Mouse (Mus musculus) left cerebral cortex, postnatal 14 days (tissue): ENCODE data around the gene Bcar3. TPM values are rescaled to one million over a fixed set of nuclear protein-coding genes. Genes with fewer than 3 reads are reported as not detected.
A peak's percentile ranks its signal among the peaks of the same experiment; 100 is the strongest.

Experiments used
- DNase-seq, 2 experiments: peaks; one replicate each; pipeline ENCODE4 v3.0.0; 2021 to 2022; ENCODE audit warnings: low spot score in 2 of 2, mixed read lengths in 1 of 2
- intact Hi-C: fragments of 180-260 bp; cut with DNase I; formaldehyde crosslinking; loops from one replicate; pipeline ENCODE4 v1.15.1; 2025
- total RNA-seq, 2 experiments: library from RNA; stranded (reverse); gene quantifications; 2 replicates each; pipeline ENCODE4 v1.2.3; 2021

The Bcar3 gene
- total RNA-seq, 2 experiments from 2014 or later = 15.1 to 16.2 TPM

DNA sequence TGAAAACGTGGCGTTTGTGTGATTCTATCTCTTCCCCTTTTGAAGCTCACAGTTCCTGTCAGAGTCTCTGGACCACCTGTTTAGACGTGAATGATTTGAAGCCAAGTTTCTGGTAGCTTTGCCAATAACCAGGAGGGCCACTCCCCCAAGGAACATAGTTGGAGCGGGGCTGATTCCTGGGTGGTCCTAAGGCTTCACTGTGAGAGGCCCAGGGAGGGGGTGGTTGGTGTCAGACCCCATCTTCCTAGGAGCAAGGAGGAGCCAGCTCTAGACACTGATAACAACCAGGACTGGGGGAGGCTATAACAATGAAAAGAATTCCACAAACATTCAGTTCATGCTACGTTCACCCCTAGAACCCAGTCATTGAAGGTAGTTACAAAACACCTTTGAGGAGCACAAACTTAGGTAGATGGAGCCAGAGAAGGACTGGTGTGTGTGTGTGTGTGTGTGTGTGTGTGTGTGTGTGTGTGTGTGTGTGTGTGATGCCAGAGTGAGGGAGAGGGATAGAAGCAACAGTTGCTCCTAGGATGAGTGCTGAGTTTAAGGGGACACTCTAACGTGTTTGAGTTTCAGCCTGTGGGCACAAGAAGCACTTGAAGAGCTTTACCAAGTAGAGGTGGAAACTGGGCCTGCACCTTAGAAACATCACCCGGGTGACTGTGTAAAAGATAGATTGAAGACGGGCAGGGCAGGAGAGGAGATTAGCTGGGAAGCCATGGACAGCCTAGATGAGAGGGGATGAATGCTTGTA lies 111.4 kb downstream of the Bcar3 start:
- intact Hi-C loops = no loop called here
- no peak for DNase-seq

DNA sequence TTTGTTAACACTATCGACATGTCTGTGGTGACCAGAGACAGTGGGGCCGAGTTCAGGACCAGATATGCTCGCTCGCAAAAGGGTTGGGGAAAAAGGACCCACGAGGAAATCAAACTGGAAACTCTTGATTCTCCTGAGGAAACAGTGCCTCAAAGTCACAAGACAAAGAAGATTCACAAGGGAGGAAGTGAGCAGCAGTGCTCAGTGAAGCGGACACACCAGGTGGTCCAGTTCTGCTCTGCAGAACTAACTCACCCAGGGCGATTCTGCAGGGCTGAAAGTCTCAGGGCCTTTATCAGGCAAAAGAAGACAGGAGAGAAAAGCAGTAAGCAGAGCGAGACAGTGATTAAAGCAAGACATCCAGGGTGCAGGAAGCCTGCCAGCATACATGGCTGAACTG lies 112.5 kb downstream of the Bcar3 start:
- intact Hi-C loops = no loop called here
- no peak for DNase-seq

DNA sequence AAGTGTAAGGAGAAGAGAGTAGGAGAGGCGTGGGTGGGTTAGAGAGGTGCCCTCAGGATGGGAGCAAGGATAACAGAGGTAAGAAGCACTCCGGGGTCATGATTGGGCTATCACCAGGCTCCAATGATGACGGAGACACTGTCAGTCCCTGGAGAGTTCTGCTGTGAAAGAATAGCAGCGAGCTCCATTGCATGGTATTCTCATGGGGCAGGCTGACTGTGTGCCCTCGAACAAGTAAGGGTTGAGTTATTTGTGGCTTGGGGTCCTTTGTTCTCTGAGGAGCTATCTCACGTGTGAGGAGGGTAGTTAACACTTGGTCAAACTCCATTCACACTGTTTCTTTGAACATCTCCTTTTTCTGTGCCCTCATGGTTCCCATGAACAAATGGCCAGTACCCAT lies 113.8 kb downstream of the Bcar3 start:
- DNase-seq = no peak
- intact Hi-C loops = no loop called here

DNA sequence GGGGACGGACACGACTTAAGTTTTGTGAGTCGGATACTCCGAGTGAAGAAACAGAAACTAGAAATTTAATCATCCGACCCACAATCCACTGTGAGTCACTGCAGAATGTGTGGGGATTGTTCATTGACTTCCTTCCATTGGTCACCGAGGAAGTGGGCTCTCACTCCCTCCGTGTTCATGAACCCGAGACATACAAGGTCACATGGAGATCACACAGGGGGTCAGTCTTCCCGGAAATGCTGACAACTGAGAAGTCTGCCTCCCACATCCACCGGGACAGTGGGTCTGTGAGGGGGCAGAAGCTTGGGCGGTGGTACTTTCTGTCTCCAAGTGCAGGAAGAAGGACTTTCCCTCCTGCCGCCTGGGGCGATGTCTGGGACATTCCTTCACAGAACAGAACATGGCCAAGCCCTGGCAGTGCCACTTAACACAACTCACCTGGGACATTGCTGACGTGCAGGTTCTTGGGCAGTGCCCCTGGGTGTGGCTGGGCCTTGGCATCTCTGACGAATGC lies 114.9 kb downstream of the Bcar3 start:
- intact Hi-C loops = no loop called here
- DNase-seq = no peak

DNA sequence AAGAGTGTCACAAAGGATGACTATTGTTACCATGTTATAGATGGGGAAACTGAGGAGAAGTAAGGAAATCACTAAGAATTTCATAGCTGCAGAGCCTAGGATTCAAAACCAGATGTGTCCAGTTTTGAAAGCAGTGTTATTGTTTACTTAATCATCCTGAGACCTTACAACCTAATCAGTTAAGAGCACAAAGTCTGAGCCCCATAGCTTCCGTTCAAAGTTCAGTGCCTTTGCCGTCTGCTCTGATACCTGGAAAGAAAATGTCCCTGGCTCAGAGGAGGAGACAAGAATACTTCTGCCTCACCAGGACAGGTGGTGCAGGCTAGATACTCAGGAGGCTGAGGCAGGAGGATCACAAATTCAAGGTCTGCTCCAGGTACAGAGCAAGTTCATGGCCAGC lies 117.7 kb downstream of the Bcar3 start:
- intact Hi-C loops = no loop called here
- DNase-seq = no peak

DNA sequence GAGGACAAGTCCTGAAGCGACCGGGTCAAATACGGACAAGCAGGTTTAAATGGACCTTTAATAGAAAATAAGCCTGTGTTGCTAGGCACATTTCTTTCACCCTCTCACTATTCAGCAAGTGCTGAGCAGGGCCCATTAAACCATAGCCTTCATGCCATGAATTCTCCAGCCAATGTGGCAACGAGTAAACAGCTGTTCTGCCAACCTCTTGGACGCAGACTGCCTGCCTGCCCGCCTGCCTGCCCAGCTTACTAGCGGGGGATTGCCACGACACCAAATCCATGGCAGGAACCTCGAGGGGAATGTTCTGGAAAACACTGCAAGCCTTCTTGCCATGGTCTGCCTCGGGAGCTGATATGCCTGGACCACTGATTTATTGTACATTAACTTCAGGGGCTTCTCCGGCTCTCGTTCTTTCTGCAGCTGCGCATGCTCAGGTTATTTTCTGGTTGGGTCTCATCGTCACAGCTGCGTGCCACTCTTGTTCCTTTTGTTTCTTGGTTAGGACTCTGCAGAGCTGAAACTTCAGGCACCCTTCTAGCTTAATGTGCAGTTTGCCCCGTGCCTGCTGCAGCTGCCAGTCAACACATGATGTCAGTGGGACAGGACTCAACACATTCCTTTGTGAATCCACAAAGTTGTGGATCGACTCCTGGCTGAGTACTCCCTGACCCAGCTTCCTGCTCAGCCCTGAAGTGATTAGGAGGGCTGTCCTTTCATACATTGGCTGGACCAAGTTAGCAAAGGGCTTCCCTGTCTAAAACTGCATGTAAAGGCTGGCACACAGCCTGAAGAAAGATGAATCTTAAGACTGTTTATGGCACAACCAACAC lies 120.0 kb downstream of the Bcar3 start:
- DNase-seq = peak; percentile 23 to 47
- intact Hi-C loops = no loop called here

DNA sequence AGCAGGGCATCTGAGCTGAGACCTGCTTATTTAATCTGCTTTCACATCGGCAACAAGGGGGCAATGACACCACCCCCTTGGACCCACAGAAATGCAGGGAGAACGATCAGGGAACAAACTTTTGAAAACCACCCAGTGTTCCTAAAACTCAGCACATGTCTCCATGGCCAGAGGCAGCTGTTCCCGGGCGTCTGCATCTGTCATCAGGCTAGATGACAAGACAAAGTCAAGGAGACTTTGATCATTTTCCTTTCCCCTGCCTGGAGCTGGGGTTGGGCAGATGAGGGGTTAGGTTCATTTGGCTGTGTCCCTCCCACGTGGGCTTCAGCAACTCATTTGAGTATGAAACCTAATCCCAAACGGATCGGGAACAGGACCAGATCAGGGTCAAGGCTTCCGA lies 120.9 kb downstream of the Bcar3 start:
- no peak for DNase-seq
- intact Hi-C loops = no loop called here

DNA sequence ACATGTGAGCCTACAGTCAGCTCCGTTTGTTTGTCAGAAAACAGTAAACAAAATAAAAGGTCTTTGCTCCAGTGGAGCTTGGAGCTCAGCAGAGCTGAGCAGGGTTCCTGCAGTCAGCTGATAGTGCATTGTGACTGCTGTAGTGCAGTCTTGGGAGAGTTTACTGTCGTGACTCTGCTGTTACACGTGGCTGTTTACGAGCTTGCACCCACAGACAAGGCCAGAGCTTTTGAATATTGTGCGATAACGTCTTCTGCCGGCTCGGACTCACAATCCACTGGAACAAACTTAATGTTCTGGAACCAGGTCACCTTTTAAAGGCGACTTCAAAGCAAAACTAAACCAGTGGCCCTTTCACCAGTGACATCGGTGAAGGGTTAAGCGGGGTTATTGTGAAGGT lies 123.5 kb downstream of the Bcar3 start:
- intact Hi-C loops = no loop called here
- DNase-seq = no peak

DNA sequence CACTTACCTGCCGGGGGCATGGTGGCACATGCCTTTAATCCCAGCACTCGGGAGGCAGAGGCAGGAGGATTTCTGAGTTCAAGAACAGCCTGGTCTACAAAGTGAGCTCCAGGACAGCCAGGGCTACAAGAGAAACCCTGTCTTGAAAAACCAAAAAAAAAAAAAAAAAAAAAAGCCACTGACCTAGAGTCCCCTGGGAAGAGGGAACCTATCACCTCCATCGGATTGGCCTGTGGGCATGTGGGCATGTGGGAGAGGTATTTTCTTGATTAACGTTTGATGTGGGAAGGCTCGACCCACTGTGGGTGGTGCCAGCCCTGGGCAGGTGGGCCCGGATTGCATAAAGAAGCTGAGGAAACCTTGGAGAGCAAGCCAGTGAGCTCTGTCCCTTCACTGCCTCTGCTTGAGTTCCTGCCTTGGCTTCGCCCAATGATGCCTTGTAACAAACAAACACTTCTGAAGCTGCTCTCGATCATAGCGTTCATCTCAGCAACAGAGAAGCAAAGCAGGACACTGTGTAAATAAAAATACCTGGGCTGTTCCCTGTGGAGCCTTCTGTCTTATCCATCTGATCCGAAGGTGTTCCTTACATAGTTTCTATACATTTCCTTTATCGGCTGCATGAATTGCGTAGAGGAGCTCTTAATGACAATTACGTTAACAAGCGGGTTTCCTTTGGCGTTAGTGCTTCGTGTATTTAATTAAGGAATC lies 124.8 kb downstream of the Bcar3 start:
- DNase-seq = no peak
- intact Hi-C loops = no loop called here

DNA sequence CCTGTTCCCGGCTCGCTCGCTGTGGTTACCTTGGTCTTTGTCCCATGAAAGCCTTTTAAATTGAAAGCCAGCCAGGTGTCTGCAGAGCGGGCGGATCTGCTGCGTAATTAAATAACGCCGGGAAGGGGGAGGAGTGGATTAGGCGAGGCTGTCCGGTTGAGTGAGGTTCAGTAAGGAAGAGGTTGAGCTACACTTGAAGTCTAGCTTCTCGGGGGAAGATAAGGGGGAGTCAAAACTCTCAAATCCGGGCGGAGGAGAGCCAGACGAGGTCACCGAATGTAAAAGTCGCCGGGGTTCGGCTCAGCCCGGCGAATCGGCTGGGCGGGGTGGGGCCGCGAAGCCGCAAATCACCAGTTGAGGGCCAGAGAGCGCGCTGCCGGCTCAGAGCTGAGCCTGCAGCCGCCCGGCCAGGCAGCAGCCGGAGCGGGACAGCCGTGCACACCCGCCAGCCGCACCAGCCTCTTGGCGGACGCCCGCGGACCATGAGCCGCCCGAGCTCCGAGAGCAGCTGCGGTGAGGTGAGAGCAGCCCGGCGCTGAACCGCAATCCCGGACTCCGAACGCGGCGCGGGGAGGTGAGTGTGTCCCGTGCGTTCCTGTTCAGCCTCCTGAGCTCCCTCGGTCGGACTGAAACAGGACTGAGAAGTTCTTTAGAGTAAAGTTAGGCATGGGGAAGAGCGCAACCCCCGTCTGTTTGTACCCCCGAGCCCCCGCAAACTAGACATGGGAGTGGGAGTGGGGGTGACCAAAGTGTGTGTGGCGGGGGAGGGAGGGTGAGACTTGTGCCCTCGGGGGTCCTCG lies 125.9 kb downstream of the Bcar3 start:
- peak; percentile 28 to 37 for DNase-seq
- intact Hi-C loops = no loop called here

DNA sequence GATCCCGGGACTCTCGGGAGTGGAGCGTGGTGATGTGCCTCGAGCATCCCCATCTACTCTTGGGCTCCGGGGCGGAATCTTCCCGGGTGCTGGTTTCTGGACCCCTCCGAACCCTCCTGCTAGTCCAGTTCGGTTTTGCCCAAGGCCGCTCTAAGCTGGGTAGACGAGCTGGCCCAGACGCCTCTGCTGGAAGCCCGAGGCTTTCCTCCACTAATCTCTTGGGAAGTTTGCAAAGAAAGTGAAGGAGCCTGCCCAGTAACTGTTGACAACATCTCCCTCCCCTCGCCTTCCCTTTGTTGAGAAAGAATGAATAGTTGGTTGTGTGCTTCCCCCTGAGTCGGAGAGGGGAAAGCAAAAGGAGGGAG lies 126.5 kb downstream of the Bcar3 start:
- intact Hi-C loops = no loop called here
- peak; percentile 18 to 22 for DNase-seq

DNA sequence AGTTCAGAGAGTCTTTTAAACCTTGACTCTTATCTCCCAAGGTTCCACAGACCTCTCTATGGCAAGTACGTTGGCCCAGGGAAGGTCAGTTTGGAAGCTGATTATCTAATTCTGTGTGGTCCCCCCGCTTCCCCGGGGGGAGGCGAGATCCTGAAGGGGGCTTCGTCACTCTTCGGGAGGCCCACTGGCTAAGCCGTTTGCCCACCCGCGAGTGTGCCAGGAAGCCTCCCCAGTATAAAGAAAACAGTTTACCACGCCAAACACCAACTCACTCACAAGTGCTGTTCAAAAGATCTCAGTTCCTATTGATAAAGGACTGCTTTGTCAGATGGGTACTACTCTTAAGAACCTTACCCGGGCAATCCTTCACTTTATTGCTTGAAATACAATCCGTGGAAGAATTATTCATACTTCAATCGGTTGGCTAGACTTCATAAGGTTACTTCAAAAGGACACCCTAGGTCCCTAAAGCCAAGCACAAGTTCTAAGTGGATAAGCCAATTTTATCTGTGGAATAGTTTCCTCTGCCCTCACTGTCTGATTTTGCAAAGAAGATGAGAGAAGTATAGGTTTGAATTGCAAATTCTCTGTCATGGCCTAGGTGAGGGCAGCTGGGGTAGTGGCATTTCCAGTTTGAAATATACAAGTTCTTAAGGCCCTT lies 127.2 kb downstream of the Bcar3 start:
- no peak for DNase-seq
- intact Hi-C loops = no loop called here

DNA sequence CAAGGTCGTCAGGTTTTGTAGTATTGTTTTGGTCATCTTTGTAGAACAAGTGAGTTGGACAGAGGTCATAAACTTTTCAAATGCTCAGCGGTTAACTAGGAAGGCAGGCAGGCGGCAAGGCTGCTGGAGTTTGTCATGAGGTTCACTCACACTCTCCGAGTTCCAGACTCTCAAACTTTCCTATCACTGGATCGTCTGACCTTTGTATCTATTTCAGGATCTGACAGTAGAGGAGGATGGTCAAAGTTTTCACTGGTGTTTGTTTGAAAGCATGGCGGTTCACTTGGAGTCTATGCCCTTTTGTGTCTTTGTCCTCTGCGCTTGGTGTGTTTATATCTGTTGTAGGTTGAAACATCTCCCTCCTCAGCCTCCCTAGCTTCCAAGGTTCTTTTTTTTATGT lies 127.9 kb downstream of the Bcar3 start:
- intact Hi-C loops = no loop called here
- DNase-seq = no peak

DNA sequence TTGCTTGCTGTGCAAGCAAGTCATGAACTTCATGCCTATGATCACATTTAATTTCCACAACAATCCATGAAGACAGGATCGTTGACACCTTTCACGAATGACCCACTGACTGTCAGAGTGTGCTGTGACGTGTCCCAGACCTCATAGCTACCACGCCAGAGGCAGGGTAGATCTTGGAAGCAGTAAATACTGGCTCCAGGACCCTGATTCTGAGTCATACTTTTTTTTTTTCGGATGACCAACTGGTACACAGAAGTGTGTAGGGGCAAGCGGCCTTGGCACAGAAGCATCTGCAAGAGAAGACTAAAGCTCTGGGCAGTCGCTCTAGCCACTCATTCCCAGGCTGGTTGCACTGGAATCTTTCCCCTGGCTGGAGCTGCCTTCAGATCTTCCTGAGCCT lies 128.3 kb downstream of the Bcar3 start:
- DNase-seq = no peak
- intact Hi-C loops = no loop called here

DNA sequence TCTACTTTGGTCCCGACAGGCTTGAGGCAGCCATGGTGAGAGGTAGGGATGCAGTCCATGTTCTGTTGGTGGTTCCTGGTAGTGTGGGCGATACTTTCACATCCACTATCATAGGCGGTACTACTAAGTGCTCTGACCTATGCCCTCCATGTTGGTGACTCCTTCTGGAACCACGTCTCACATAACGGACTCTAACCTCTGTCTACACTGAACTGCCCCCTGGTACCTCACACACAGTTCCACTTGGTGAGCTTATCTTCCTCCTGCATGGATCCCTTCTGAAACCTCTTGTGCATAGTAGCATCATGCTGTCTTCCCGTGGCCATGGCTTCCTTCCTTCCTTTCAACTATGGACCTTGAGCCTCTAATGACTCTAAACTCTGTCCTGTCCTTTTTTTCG lies 129.7 kb downstream of the Bcar3 start:
- intact Hi-C loops = no loop called here

DNA sequence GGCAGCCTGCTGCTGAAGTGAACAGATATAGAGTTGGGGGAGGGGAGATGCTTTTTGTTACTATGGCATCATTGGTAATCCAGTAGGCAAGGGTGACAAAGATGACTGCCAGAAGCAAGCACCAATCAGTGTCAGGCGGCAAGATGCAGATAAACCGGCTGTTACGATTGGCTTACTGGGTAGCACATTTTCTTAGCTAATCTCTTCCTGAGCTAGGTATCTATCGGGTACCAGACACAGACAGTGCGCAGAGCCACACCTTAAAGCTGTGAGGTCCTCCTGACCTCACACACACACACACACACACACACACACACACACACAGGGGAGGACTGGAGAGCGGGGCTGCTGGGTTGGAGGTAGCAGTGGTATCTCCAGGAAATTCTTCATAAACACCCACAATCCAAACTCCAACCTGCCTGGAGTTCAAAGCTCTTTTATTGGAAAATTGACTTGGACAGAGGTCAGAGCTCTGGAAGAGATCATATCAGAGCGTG lies 134.4 kb downstream of the Bcar3 start:
- DNase-seq = peak; percentile 22 to 68
- intact Hi-C loops = no loop called here

More for the DNA sequence above, 129.7 kb downstream of the Bcar3 start:
- DNase-seq = no peak

DNA sequence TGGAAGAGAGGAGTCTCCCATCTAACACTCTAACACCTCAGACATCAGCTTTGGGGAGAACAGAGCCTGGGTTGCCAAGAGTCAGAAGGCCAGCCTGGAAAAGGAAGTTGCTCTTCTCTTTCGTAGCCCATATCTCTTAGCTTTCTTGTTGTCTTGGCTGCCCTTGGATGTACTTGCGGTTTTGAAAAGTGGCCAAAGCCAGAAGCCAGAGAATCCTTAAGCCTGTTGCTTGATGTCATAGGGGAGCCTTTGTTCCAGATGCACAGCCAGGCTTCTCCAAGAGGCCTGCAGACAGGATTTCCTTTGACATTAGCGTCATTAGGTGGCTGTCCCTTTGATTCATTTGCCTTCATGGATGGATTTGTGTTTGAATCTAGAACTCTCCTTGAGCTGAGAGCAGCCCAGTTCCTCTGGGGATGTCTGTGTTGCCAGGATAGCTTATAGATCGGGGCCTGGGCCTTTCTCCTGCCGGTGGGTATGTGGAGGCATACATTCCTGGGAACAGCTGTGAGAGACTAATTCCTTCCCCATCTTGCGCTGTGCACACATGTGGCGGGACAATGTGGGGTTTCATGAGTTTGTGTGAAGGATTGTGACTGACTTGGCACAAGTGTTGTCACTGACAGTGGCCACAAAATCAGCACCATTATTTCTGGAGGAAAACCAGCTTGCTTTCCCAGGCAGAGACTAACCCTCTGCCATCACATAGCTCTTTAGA lies 137.0 kb downstream of the Bcar3 start:
- DNase-seq = no peak
- intact Hi-C loops = no loop called here

DNA sequence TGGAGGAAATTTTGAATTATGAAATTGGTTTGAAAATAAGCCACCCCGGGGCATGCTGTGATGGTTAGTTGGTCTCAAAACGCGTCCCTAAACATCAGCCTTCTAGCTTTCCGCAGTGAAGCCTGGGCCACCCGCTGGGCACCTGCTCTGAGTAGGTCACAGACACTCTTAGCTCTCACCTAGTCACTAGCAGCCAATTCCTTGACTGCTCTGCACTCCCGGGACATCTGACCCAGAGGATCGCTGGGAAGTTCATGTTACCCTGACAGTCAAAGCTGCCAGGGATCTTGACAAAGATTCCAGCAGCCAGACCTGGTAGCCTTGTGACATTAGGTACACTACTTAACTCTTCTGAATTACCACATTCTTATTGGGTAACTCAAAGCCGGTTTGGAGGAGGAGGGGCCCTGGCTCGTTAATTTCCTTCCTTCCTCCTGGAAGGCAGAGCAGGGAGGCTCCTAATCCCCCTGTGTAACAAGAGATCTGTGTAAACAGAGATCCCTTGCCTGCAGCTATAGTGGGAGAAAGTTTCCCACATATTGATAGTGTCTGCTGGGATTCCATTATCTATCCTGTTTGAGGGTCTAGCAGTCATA lies 139.0 kb downstream of the Bcar3 start:
- intact Hi-C loops = no loop called here
- DNase-seq = no peak
